Mouse (Mus musculus) ES-E14 (cell line): ENCODE measurements around the gene Tmem179b.

ENCODE experiments used
- CHD2 ChIP-seq: IDR thresholded peaks from 2 replicates; pipeline ENCODE4 v1.6.1; 2014; ENCODE audit warnings: mild to moderate bottlenecking, low read depth, low read length, inconsistent platforms
- MAFK ChIP-seq: IDR thresholded peaks from 2 replicates; pipeline ENCODE4 v1.6.1; 2014; ENCODE audit warnings: mild to moderate bottlenecking, low read depth, low read length, inconsistent platforms; ENCODE audit not compliant: insufficient read depth
- ZNF384 ChIP-seq: IDR thresholded peaks from 2 replicates; pipeline ENCODE4 v1.6.1; 2012; ENCODE audit warnings: low read depth, low read length, inconsistent platforms

- TF ChIP-seq CHD2 (no peak), MAFK (no peak), ZNF384 (no peak)
Observed at GRCm38 (mm10) chr19:8736160-8736467, 38.2 kb downstream of the Tmem179b start.
